Mouse (Mus musculus): Measurements from ENCODE around the gene Rapgef4.

DNA sequence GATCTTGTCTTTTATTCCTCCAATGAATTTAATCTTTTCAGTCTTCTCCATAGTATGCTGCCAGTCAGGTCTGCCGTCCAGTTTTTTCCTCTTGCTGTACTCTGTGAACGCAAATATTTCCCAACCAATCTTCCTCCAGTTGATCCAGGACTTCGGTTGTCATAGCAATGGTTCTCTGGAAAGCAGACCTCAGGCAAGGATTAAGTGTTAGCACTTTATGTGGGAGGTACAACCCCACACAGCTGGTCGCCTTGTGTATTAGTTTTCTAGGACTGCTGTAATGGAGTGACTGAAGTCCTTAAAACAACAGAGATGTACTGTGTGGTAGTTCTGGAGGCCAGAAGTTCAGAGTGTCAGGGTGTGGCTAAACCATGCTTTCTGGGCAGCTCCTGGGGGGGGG, 14.3 kb upstream of the Rapgef4 start:
- no peak for TF ChIP-seq CTCF (IDR thresholded peaks at IDR 0.05; ENCODE audit: low read depth)
- no peak for TF ChIP-seq EP300 (IDR thresholded peaks at IDR 0.05; ENCODE audit: low read depth)
